Mouse (Mus musculus): ENCODE results near the gene Mst1r.

DNA sequence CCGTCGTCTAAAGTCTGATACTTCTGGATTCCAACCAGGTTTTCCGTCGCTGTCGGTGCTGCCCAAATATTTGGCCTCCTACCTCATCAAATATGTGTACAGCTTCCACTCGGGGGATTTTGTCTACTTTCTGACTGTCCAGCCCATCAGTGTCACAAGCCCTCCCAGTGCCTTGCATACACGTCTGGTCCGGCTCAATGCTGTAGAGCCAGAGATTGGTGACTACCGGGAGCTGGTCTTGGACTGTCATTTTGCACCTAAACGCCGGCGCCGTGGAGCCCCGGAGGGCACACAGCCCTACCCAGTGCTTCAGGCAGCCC is 1.1 kb downstream of the Mst1r start:
- no peak for TF ChIP-seq POLR2A (IDR thresholded peaks at IDR 0.05; ENCODE audit: low read depth, low read length)
- TF ChIP-seq CTCF (IDR thresholded peaks at IDR 0.05; ENCODE audit: extremely low read depth, insufficient read depth, insufficient read length, insufficient replicate concordance), result no peak
